Mouse (Mus musculus): Measurements from ENCODE around the gene Snai1.

The Snai1 gene

DNA sequence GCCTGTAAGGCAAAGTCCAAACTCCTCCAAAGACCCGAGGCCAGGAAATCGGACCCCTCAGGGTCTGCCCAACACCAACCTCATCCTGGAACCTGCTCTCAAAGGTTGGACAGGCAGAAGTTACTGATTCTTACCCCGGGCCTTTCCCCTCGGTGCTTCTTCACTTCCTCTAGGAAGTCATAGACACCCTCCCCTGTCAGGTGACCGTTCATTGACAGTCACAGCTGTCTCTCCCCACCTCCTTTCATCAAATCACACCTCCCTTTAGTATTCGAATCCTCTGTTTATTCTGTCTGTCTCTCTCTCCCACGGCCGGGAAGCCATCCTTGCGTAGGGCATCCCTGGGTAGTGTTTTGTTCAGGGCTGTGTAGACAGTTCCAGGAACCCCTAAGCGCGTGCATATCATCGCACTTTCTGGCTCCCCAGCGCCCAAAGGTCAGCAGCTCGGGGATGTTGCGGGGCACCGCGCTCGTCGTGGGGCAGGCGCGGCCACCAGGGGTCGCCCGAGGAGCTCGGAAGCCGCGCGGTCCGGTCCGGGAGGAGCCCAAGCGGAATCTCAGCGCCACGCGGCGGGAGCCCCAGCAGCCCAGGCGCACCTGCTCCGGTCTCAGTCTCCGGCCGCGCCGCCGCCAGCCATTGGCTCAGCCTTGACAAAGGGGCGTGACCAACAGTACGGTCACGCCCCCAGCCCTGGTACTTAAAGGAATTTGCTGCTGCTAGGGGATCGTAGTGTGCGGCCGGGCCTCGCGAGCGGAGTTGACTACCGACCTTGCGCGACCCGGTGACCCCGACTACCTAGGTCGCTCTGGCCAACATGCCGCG, at the start of gene Snai1:
Gene Snai1 (plus strand): TSS at position 720 of the 822 bp plus-strand sequence.
- DNase-seq (ENCODE audit: low read depth) = peak; percentile 91

DNA sequence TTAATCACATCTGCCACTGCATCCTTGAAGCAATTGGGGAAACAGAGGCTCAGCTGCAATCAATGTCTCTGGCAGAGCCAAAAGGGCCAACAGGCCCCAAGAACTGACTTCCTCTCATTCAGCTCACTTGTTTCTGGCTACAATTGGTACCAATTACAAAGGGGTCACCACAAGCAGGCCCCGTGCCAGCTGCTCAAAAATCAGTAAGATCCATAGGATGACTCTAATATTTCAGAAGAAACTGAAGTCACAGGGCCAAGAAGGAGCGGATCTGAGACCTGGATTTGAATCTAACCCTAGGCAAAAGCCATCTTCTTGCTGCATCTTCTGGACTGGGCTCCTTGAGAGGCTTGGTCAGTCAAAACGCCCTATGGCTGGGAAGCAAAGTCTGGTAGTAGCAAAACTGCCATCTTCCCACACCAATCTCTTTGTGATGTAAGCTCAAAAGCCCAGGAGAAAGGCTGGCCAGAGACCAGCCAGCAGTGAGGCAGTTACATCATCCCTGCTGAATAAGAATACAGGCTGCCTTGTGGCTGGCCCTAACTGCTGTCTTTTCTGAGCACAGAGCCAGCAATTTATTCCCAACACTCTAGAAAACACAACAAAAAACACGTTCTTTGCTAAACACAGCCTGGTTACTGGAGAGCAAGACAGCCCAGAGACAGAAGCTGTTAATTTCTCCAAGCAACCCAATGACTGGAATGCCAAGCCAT, 47.0 kb upstream of the Snai1 start:
- no peak for DNase-seq (ENCODE audit: low read depth)

DNA sequence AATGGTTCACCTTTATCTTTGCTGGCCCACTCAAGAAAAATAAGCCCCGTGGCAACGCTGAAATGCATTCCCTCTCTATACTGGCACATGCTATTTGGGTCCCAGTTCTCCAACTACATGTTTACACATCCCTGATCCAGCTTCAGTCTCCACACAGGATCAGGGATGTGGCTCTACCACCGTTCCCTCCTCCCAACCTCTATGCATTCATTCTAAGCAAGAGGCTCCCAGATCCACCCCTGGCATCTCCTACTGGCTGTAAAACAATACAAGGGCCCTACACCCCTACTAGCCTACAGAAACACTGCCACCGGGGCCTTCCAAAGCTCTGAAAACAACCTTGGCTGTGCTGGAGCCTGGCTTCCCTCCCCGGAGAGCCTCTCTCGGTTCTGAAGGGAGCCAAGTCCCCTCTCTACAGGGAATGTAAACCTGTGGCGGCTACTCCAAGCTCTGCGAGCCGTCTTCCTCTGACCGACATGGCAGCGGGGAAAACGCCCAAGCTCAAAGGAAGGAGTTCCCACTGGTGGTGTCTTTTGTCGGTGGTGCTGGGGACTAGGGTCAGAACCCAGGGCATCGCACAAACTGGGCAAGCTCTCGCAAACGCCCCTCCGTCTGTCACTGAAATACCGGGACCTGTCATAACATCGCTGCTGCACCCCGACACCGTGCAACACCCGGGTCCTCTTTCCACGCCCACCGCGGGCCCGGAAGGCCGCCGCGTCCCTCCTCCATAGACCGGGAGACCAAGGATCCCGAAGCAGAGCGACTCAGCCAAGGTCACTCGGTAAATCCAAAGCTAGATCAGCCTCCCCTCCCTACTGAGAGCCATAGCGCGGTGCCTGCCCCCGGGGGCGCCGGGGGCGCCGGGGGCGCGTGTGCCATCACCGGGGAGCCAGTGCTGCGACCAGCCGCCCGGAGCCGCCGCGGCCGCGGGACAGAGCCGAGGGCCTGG, 46.0 kb upstream of the Snai1 start, which contains the start of gene Rnf114:
Gene Rnf114 (plus strand): TSS at position 889 of the 952 bp plus-strand sequence.
- no peak for DNase-seq (ENCODE audit: low read depth)

DNA sequence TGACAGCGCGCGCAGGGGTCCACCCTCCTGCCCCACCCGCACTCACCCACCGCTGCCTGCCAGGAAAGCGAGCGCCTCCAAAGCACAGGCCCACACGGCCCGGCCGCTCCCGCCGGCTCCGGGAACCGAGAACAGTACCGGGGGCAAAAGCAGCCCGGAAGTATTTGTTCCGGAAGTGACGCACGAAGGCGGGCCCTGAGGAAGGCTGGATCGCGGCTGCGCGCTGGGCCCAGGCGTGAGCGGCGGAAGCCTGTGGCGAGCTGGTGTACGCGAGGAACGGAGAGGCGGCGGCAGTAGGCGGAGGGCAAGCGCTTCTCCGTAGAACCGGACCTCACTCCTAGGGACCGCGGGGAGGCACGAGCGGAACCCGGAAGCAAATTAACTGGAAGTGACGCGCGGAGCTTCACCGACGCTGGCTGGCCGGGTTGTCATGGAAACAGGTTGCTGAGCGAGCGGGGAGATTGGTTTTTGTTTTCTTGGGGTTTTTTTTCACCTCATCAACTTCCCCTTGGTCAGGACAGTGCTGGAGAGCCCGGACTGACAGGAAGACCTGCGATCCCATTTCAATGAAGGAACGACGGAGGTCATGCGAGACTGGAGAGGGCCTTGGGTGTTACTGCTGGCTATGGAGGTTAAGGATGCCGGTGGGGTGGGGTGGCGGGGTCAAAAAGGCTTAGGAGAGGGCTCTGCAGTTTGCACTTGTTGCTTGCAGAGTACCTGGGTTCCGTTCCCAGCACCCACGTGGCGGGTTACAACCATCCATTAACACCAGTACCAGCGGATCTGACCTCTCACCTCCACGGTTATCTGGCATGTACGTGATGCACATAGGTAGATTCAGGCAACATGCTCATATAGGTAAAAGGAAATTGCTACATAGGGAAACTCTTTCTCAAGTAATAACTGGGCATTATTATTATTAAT, 45.0 kb upstream of the Snai1 start, which contains the start of gene Spata2:
Gene Spata2 (minus strand): TSS at position 175 of the 924 bp plus-strand sequence.
- peak; percentile 97 for DNase-seq (ENCODE audit: low read depth)

DNA sequence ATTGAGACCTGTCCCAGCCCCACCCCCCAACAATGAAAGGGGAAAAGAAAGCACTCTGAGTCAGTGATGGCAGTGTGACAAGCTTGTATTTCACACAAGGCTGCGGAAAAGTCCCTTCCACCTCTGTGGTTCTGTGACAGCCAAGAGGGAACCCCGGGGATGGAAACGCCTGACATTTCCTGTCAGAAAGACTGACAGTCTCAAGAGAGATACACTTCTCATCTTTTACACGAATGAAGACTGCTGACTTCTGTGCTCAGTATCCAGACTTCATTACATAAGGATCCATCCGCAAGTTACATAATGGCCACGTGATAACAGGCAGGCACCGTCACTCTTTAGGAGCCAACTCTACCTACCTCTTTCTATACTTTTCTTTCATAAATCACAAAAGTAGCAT, 41.6 kb upstream of the Snai1 start:
- peak; percentile 49 for DNase-seq (ENCODE audit: low read depth)

DNA sequence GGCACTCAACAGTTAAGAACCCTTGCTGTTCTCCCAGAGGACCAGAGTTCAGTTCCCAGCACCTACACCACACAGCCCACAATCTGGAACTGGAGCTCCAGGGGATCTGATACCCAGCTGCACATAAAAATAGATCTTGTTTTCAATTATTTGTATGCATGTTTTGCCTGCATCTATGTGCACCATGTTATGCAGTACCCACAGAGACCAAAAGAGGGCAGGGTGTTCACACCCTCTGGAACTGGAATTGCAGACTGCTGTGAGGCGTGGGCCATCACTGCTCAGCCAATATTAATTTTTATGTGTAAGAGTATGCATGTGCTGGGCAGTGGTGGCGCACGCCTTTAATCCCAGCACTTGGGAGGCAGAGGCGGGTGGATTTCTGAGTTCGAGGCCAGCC, 40.7 kb upstream of the Snai1 start:
- peak; percentile 86 for DNase-seq (ENCODE audit: low read depth)

DNA sequence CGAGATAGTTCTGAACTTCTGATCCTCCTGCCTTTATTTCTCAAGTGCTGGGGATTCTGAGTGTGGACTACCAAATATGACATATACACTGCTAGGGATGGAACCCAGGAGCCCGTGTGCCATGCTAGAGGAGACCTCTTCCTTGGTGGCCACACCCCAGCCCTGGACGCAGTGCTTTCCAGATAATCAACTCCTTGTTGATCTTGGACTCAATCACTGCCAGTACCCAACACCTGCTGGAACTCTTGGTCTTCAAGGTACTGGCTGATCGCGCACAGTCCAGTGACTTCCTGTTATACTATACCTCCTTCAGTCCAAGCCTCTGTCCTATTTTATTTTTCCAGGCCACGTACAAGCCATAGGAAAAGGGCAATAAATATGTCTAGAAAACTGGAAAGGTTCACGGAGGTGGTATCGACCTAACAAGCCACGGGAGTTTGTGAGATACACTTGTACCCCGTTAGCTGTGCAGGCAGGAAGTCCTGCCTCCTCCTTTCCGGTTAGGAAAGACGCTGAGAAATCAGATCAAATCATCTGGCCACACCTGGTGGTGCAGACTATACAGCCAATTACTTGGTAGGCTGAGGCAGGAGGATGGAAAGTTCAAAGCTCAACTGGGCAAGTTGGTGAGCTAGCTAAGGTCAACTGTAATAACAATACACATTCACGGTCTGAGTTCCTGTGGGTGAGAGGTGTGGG, 35.3 kb upstream of the Snai1 start:
- no peak for DNase-seq (ENCODE audit: low read depth)

DNA sequence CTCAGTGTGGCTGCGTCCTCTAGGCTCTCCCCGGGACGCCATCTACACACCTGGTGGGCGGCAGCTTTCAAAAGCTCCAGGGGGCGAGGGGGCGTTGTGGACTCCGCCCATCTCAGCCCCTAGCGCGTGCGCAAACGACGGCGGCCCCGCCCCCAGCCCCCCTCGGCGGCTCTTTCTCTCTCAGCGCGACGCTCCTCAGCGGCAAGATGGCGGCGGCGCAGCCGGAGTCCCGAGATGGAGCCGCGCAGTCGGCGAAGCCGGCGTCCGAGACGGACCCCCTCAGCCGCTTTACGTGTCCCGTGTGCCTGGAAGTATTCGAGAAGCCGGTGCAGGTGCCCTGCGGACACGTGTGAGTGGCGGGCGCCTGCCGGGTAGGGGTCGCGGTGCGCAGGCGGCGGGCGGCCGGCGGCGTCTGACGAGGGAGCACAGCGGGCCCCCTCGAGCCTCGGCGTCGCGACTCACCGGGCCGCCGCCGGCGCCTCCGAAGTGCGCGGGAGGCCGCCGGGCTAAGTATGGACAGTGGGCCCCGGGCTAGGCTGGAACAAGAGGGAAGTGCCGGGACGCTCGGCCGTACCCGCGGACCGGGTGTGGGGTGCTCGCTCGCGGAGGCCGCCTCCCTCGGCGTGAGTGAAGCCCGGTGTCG, 34.6 kb upstream of the Snai1 start:
- peak; percentile 95 for DNase-seq (ENCODE audit: low read depth)

DNA sequence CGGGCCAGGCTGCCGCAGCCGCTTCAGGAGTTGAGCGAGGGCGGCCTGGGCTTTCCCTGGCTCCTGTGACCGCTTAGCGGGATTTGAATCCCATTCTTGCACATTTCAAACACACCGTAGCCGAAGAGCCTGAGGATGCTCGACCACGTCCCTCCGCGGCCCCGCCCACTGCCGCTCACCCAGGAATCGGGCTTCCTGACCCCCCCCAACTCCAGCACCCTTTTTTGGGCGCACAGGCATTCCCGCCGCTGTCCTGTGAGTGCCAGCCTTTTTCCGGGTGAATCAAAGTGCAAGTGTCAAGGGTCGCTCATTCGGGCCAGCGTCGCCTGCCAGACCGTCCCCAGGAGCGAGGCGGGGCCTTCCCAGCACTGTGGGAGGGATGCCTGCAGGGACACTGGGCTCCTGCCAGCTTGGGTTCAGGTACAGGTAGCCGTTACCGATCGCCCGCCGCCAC, 34.1 kb upstream of the Snai1 start:
- DNase-seq (ENCODE audit: low read depth) = peak; percentile 57

DNA sequence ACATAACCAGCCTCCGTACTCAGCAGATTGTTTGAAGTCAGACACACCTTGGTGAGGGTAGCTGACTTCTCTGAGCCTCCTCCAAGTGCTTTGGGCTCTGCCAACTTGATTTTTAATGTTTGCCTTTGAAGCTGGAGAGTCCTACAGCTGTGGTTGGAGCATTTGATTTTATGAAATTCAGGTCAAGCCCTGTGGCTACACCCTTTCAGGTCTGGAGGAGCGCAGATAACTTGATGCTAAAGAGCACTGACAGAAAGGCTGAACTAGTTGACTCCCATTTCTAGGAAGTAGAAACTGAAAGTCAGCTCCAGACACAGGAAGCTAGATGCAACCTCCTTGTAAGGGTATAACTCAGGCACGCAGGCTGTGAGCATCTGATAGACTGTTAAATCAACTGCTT, 32.9 kb upstream of the Snai1 start:
- peak; percentile 87 for DNase-seq (ENCODE audit: low read depth)

DNA sequence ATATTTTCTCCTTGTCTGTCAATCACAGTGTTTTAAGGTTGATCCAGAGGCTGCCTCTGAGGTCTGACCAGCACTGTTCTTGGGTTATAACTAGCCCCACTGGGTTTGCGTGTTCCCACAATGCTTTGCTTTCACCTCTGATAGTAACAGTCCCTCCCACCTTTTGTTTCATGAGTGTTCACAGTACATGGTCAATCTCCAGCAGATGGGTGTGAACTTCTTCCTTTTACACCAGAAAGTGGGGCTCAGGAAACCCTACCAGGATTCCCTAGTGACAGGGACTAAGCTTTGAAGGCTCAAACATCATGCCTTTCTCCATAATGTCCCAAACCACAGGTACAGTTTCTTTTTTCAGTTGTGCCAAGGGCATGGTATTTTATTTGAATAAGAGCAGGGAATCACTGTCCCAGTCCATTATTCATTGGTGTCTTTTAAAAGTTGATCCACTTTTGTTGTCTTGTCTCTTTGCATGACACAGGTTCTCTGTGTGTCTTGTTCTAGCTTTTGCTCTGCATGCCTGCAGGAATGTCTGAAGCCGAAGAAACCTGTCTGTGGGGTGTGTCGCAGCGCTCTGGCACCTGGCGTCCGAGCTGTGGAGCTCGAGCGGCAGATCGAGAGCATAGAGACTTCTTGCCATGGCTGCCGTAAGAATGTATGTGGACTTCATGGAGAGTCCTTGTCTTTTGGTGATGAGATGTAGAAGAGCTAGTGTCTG, 31.3 kb upstream of the Snai1 start:
- no peak for DNase-seq (ENCODE audit: low read depth)

DNA sequence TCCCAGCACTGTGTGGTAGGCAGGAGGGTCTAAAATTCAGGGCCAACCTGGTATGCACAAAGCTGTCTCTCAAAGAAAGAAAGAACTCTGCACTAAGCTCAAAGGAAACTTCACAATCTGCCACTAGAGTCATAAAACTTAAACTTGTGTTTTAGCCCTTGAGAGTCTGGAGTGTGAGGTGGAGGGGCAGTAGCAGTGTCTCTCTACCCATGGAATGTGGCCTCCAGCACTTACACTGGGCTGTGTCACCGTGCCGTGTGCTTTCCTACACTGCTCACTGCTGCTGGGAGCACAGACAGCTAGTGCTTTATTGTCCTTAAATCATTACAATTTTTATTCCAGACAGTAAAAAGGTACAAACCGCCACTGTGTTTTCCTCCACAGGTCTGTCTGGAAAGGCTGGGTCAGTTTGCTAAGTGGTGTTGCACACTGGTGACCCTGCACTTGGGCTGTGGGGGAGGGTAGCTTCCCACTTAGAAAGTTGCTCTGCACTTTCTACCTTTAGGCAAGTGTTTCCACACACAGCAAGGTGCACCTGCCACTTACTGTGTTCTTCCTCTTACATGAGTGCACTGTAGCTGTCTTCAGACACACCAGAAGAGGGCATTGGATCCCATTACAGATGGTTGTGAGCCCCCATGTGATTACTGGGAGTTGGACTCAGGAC, 30.1 kb upstream of the Snai1 start:
- DNase-seq (ENCODE audit: low read depth) = no peak

DNA sequence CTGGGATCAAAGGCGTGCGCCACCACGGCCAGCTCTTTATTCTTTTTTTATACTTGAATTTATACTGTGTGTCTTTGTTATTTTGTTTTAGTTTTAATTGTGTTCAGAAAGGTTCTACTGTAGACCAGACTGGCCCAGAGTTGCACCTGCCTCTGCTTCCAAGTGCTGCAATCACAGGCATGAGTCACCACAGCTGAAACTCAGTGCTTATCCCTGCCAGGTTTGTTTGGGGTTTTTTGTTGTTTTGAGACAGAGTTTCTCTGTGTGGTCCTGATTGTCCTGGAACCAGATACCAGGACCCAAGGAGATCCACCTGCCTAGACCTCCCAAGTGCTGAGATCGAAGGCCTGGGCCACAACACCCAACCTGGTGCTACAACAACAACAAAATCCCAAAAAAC, 29.4 kb upstream of the Snai1 start:
- DNase-seq (ENCODE audit: low read depth) = no peak

DNA sequence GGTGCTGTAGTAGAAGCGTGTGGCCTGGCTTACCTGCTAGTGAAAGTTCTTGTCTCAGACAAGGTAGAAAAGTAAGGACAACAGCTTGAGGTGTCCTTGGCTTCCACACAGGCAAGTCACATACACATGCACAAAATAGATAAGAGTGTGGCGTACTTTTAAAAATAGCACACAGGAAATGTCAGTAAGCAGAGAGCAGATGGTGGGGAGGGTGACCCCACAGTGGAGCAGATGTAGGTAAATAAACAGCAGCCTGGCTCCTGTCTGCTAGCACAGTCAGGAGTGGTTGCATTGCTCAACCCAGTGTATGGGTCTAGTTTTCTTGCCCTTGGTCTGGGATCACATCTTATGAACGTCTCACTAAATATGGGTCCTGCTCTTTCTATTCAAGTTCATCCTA, 27.5 kb upstream of the Snai1 start:
- DNase-seq (ENCODE audit: low read depth) = no peak

DNA sequence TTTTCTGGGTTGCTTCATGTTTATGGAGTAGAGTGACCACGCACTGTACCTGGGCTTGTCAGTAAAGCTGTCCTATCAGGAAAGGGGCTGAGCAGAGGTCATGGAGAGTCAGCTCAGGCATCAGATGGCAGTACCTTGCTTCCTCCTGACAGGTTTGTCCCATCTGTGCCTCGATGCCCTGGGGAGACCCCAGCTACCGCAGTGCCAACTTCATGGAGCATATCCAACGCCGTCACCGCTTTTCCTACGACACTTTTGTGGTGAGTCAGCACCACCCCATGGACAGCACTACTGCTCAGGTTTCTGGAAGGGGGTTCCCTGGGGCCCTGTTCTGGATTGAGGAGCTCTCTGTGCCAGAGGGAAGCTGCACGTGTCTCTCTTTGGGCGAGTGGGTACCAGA, 25.6 kb upstream of the Snai1 start:
- no peak for DNase-seq (ENCODE audit: low read depth)

DNA sequence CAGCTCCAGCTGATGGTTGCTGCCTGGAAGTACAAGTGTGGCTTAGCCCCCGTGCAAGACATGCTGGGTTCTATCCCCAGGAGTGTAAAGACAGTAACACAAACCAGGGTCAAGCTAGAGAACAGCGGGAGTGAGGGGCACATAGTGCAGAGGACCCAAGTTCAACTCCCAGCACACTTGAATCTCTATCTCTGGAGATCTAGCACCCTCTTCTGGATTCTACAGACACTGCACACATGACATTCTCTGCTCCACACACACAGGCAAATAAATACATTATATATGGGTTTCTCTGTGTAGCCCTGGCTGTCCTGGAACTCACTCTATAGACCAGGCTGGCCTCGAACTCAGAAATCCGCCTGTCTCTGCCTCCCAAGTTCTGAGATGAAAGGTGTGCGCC, 25.0 kb upstream of the Snai1 start:
- DNase-seq (ENCODE audit: low read depth) = peak; percentile 68

DNA sequence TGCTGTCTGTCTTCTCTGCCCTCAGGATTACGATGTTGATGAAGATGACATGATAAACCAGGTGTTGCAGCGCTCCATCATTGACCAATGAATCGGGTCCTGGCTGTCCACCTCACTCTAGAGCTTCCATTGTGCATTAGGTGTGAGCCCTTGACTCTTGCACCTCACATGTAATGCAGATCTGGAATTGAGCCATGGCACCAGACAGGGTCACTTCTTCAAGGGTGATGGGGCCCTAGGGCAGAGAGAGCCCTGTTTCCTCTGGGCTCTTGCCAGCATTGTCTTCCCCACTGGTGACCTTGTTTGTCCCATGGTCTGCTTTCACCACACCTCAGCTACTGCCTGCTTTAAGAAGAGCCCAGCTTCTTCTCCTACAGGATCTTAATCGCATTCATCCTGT, 23.4 kb upstream of the Snai1 start:
- DNase-seq (ENCODE audit: low read depth) = no peak

DNA sequence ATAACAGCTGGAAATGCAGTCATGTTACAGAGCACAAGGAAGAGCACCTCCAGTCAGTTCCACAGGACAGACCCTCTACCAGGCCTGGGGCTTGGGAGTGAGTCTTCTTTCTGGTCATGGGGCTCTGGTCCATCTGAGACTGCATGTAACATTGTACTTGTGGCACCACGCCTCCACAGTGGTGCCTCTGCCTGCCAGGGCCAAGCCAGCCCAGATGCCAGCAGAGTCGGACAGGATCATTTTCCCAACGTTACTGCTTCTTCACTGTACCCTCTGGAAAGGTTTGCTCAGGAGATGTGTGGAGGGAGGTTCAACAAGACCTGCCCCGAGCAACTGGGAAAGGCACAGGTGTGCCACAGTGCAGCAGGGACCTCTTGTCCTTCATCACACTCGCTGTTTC, 22.3 kb upstream of the Snai1 start:
- no peak for DNase-seq (ENCODE audit: low read depth)
